Mouse (Mus musculus) adipose tissue, adult 10 weeks (tissue): Measurements from ENCODE around the gene Arrdc2. TPM values are rescaled to one million over a fixed set of nuclear protein-coding genes. Genes with fewer than 3 reads are reported as not detected.

ENCODE experiments used
- polyA plus RNA-seq: library from polyadenylated mRNA; stranded (reverse); fragments of 350-450 nt; fragmentation: Illumina TruSeq; extraction: RNeasy Lipid Tissue Mini Kit (QIAGEN cat#74804); gene quantifications from one replicate; pipeline ENCODE4 v1.2.3, GENCODE M21; 2014; ENCODE audit warnings: low read depth, low replicate concordance

Gene Arrdc2
- polyA plus RNA-seq = 60.9 TPM

DNA sequence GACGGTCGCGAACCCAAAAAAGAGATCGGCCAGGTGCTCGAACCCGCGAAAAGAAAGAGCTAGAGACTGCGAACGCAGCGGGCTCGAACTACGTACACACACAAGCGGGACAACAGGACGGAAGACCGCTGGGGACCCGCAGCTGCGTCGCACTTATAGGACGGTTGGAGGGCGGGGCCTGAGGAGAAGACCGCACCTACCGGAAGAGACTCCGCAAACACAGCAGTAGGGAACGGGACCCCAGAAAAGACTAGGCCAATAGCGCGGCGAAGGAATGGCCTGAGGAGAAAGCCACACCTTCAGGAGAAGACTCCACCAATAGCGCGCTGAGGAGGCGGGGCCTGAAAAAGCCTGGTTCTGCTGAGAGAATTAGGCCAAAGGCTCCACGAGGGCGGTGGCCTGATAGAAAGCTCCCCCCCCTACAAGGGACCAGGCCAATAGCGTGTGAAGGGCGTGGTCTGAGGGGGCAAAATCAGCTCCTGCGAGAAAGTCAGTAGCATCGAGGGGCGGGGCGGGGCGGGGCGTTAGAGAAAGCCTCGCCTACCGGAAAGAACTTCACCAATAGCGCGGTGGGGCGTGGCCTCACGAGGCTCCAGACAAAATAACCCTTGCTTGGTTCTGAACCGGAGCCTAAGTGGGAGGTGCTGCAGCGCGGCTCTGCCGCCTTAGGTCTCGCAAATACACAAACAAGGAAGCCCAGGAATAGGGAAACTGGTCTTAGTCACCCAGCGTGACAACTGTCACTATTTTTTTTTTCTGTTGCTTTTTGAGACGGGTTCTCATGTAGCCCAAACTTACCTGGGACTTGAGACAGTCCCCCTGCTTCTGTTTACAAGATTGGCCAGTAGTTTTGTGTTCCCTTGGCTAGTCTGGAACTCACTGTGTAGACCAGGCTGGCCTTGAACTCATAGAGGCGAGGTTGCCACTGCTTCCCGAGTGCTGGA lies at the start of gene Arrdc2:
Gene Arrdc2, minus strand, starts transcription at position 313 of the 944 bp plus-strand sequence.

DNA sequence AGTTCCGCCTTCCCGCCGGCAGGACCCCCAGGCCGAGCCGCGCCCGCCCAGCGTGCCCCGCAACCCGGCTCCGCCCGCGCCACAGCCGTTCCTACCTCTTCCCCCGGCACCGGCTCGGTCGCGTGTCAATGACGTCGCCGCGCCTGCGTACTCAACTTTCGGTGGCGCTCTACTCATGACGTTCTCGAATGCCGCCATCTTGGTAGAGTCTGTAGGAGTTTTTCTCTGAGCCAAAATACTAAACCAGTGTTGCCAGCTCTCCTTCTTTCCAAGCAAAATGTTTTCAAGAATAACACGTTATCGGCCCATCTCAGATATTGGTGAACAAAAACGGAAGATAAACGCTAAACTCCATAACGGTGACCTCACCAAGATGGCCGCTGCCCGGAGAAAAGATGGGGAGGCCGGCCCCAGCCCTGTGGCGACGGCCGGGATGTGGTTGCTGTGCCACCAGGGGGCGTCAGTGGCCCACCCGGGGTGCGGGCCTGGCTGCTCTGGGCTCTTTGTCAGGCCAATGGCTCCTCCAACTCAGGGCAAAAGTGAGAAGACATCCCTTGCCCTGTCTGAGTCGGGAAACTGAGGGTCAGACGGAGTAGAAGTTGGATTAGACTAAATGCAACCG lies 34.0 kb upstream of the Arrdc2 start, which contains the start of gene Ccdc124:
Gene Ccdc124, minus strand, starts transcription at position 572 of the 622 bp plus-strand sequence.

DNA sequence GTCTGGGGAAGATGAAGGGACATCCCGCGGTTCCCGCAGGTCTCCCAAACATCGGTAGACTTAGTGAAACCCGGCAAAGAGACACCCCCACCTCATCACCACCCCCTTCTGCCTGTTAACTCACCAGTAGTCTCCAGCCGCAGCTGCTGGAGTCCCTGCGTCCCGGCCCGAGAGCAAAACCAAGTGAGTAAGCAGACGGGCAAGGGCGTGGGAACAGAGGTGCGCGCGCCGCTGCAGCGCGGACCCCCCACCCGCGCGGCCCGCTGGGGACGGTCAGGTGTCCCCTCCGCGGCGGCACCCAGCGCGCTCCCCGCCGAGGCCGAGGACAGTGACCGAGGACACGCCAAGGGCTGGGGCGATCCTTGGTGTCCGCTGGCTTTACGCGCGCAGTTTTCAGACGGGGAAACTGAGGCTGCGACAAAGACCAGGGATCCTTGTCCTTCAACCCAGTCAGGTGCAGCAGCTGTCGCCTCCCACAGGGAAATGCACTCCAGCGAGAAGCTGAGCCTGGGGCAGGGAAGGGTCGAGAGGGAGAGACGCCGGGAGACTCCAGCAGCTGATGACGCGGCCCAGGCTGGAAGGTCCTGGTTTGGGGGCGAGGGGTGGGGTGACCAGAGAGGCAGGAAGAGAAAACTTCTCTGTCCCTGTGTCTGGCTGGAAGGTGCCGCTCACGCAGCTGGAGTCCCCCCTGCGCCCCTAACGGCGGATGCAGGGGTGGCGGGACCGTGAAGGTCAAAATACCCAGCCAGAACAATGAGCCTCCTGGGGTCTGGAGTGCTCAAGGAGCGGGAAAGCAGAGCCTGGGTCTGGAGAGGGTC lies 23.5 kb upstream of the Arrdc2 start, which contains the start of gene Kcnn1:
Gene Kcnn1, minus strand, starts transcription at position 435 of the 818 bp plus-strand sequence.

DNA sequence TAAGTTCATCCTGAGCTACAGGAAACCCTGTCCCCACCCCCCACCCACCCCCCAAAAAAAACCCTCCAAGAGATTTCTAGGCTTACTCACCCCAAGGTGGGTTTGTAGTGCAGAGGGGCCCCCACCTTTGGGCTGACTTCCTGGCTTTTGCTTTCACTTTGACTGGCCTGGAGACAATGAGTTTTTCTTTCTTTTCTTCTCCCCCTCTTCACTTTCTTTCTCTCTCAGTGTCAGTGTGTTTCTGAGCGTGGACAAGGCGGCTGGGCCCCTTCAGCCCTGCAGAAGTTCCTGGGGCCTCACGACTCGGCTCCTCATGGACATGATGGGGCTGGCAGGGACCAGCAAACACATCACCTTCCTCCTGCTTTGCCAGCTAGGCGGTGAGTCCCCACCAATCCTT lies 31.3 kb downstream of the Arrdc2 start, which contains the start of gene Il12rb1:
Gene Il12rb1, plus strand, starts transcription at position 211 of the 400 bp plus-strand sequence.

DNA sequence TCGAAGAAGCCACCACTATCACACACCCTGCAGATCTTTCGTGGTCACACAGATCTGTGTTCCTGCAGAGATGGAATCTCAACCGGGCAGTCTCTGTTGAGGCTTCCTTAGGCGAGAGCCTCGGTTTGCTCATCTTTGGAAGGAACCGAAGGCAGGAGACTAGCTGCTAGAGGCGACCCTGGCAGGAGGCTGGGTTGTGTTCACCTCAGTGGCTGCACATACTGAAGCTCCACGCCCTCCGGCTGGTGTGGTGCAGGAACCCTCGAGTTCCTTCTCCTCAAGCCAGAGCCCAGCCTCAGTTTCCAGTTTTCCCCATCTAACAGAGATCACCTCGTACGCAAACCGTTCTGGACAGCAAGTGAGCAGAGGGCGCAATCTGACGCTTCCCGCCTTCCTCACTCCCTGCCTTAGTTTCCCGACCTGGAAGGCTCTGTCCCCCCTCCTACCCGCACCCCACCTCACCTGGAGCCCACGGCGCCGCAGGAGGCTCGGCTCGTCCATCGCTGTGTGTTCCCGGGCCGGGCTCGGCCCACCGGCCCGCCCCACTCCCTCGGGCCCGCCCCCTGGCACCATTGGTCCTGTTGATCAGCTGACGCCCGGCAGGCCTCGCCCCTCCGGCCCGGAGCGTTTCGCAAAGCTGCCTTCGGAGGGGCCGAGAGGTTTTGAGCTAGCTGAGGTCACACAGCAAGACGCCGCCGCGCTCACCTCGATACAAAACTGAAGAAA lies 34.9 kb downstream of the Arrdc2 start, which contains the start of gene Mast3:
Gene Mast3, minus strand, starts transcription at position 574 of the 726 bp plus-strand sequence.

Other genes with a start within 250 kb of the Arrdc2 start
- 351 TPM for gene Isyna1, start 245.3 kb downstream of the Arrdc2 start, polyA plus RNA-seq
- 112 TPM for gene Ssbp4, start 230.8 kb downstream of the Arrdc2 start, polyA plus RNA-seq
- 5.1 TPM for gene Lrrc25, start 223.6 kb downstream of the Arrdc2 start, polyA plus RNA-seq
- gene Gdf15, start 207.3 kb downstream of the Arrdc2 start, polyA plus RNA-seq = 1.2 TPM
- 54.4 TPM for gene Pgpep1, start 179.3 kb downstream of the Arrdc2 start, polyA plus RNA-seq
- 67.6 TPM for gene Lsm4, start 166.5 kb downstream of the Arrdc2 start, polyA plus RNA-seq
- gene Jund, start 140.8 kb downstream of the Arrdc2 start, polyA plus RNA-seq = 72.1 TPM
- 4.9 TPM for gene Iqcn, start 136.3 kb downstream of the Arrdc2 start, polyA plus RNA-seq
- gene Gm3336, start 121.2 kb downstream of the Arrdc2 start, polyA plus RNA-seq = not detected
- gene Pde4c, start 116.0 kb downstream of the Arrdc2 start, polyA plus RNA-seq = 5.3 TPM
- gene Rab3a, start 85.0 kb downstream of the Arrdc2 start, polyA plus RNA-seq = 27.6 TPM
- gene Mpv17l2, start 78.8 kb downstream of the Arrdc2 start, polyA plus RNA-seq = 52.2 TPM
- 38.8 TPM for gene Pik3r2, start 63.0 kb downstream of the Arrdc2 start, polyA plus RNA-seq
- gene Mast3, start 34.7 kb downstream of the Arrdc2 start, polyA plus RNA-seq = 36.3 TPM
- gene Il12rb1, start 31.3 kb downstream of the Arrdc2 start, polyA plus RNA-seq = 0.74 TPM
- gene Kcnn1, start 23.5 kb upstream of the Arrdc2 start, polyA plus RNA-seq = 2.5 TPM
- 39.0 TPM for gene Ccdc124, start 34.2 kb upstream of the Arrdc2 start, polyA plus RNA-seq
- gene Slc5a5, start 53.0 kb upstream of the Arrdc2 start, polyA plus RNA-seq = 0.36 TPM
- gene Rpl18a, start 57.7 kb upstream of the Arrdc2 start, polyA plus RNA-seq = 2,052 TPM
- gene Map1s, start 66.2 kb upstream of the Arrdc2 start, polyA plus RNA-seq = 18.8 TPM